Mouse (Mus musculus) midbrain, embryonic 14.5 days (tissue): Measurements from ENCODE around the gene Stard13. TPM values are rescaled to one million over a fixed set of nuclear protein-coding genes. Genes with fewer than 3 reads are reported as not detected.

ENCODE experiments used
- ATAC-seq: fragments of 200-750 bp; cut with Nextera tagmentation; 2 replicates; pipeline ENCODE4 v1.8.0; 2017; ENCODE audit warnings: moderate number of reproducible peaks, moderate library complexity; ENCODE audit not compliant: low FRiP score, low TSS enrichment
- DNase-seq: peaks from one replicate; pipeline ENCODE4 v3.0.0-alpha.2; 2015
- H3K27ac ChIP-seq: fragments of 300-500 bp; sonication (generic); replicated peaks from 2 replicates; pipeline ENCODE4 v1.5.1; 2014; ENCODE audit warnings: mild to moderate bottlenecking, low read depth, low read length, moderate library complexity
- H3K27me3 ChIP-seq: fragments of 300-500 bp; sonication (generic); 2 replicates; pipeline ENCODE4 v1.6.1; 2014; ENCODE audit warnings: low read length, control low read depth, mixed read lengths; ENCODE audit not compliant: control insufficient read depth, insufficient read depth
- H3K36me3 ChIP-seq: fragments of 300-500 bp; sonication (generic); 2 replicates; pipeline ENCODE4 v1.6.1; 2014; ENCODE audit warnings: low read length, control low read depth; ENCODE audit not compliant: control insufficient read depth, insufficient read depth
- H3K4me1 ChIP-seq: fragments of 300-500 bp; sonication (generic); 2 replicates; pipeline ENCODE4 v1.6.1; 2014; ENCODE audit warnings: mild to moderate bottlenecking, antibody characterized with exemption, low read length, control low read depth; ENCODE audit not compliant: control insufficient read depth, insufficient read depth
- H3K4me2 ChIP-seq: fragments of 300-500 bp; sonication (generic); 2 replicates; pipeline ENCODE4 v1.6.1; 2014; ENCODE audit warnings: mild to moderate bottlenecking, low read length, moderate library complexity
- H3K4me3 ChIP-seq: fragments of 300-500 bp; sonication (generic); replicated peaks from 2 replicates; pipeline ENCODE4 v1.5.1; 2014; ENCODE audit warnings: low read depth, low read length
- H3K9ac ChIP-seq: fragments of 300-500 bp; sonication (generic); replicated peaks from 2 replicates; pipeline ENCODE4 v1.6.1; 2014; ENCODE audit warnings: mild to moderate bottlenecking, low read length, moderate library complexity
- H3K9me3 ChIP-seq: fragments of 300-500 bp; sonication (generic); 2 replicates; pipeline ENCODE4 v1.6.1; 2016; ENCODE audit warnings: low read length, control low read depth, mixed read lengths; ENCODE audit not compliant: control insufficient read depth
- WGBS: fragments of 180-500 bp; shearing (Covaris S2); extraction: QIAGEN DNeasy Blood & Tissue Kit; methylation state at CpG from one replicate; pipeline ENCODE4 v1.1.7; 2014; 5-methylcytosine and 5-hydroxymethylcytosine counted together
- polyA plus RNA-seq: library from polyadenylated mRNA; unstranded; fragments of >200 nt; fragmentation: Nextera tagmentation; extraction: Ambion mirVana; gene quantifications from 2 replicates; pipeline ENCODE4 v1.2.1, GENCODE M21; 2014

Gene Stard13
- polyA plus RNA-seq, 1 experiment from 2014 or later, result 2.8 TPM

DNA sequence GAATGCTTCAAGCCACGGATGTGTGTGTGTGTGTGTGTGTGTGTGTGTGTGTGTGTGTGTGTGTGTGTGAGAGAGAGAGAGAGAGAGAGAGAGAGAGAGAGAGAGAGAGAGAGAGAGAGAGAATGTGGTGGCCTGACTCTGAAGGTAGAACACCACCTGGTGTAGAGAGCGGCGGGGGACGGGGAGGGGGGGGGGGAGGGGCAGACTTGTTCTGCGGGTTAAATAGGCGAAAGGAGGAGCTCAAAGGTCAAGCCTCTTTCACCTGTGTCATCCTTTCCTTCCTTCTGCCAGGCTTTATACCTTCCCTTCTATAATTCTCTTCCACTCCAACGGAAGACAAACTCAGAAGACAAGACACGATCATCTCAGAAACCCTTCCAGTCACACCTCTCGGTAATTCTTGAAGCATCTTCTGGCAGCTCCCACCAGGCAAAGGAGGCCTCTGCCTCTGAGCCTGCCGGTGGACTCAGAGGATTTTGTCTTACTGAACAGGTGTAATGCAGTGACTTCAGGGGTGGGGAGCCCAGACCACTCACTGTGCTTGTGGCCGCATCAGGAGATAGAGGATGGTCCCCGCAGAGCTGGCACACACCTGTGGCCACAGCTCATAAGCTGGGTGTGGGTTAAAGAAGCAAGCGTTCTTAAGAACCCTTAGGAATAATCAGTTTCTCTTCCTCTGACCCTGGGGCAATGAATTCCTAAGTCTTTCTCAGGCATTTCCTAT lies 898 bp downstream of the Stard13 start:
- Histone ChIP-seq H3K4me3 (peak overlapping the region; percentile 40), H3K4me2 (peak overlapping the region; percentile 93), H3K9ac (no peak overlapping the region), H3K4me1 (no peaks in the 10 kb centered on the region), H3K27me3 (peaks cover 10% of the 10 kb centered on the region; the same call in 1 of the 2 replicates), H3K36me3 (no peaks in the 10 kb centered on the region), H3K9me3 (no peaks in the 10 kb centered on the region), H3K27ac (no peak overlapping the region)
- WGBS, result 29% methylated on average over 10 of the region's 13 CpGs
- ATAC-seq (no peak), DNase-seq (no peak)

DNA sequence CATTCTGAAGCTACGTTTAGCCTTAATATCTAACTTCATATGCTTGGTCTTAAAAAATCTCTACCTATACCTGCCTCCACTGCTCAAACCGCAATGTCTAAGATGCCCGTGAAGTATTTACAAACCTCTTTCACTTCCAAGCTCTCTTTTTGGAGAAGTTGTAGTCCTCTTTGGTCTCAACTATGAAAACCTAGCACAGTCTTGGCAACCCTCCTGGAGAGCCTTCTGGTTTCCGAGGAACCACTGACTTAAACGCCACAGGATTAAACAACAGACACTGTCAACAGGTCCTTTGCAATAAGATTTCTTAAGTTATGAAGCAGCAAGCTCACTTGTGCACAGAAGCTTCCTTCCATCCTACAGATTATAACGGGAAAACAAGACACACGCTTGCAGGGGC lies 1.8 kb downstream of the Stard13 start:
- no peak overlapping the region for H3K4me2 ChIP-seq
- H3K4me1 ChIP-seq, result no peaks in the 10 kb centered on the region
- no peak overlapping the region for H3K4me3 ChIP-seq
- ATAC-seq, result no peak
- no peaks in the 10 kb centered on the region for H3K36me3 ChIP-seq
- H3K27me3 ChIP-seq, result peaks cover 10% of the 10 kb centered on the region; the same call in 1 of the 2 replicates
- WGBS, result 91% methylated on average over 7 of the region's 7 CpGs
- no peak overlapping the region for H3K27ac ChIP-seq
- no peak overlapping the region for H3K9ac ChIP-seq
- DNase-seq, result no peak
- no peaks in the 10 kb centered on the region for H3K9me3 ChIP-seq

DNA sequence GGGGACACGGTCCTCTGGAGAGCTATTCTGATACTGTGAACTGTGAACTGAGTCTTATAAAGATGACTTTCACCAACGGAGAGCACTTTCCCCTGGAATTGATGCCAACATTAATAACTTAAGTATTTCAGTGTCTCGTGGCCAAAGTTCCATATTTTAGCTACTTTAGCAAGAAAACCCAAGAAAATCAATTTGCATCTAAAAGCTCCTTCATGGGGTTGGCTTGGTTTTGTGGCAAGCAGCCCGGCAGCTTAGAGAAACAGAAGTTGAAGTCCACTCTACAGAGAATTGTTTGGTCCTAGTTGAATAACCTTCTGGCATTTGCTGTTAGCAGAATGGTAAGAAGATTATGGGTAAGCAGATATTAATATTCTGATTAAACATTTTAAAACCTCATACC lies 2.2 kb downstream of the Stard13 start:
- 80% methylated on average over 4 of the region's 4 CpGs for WGBS
- peaks cover 10% of the 10 kb centered on the region; the same call in 1 of the 2 replicates for H3K27me3 ChIP-seq
- H3K36me3 ChIP-seq, result no peaks in the 10 kb centered on the region
- DNase-seq, result no peak
- ATAC-seq, result no peak
- H3K27ac ChIP-seq, result no peak overlapping the region
- no peak overlapping the region for H3K9ac ChIP-seq
- no peak overlapping the region for H3K4me3 ChIP-seq
- no peaks in the 10 kb centered on the region for H3K4me1 ChIP-seq
- H3K9me3 ChIP-seq, result no peaks in the 10 kb centered on the region
- H3K4me2 ChIP-seq, result no peak overlapping the region

DNA sequence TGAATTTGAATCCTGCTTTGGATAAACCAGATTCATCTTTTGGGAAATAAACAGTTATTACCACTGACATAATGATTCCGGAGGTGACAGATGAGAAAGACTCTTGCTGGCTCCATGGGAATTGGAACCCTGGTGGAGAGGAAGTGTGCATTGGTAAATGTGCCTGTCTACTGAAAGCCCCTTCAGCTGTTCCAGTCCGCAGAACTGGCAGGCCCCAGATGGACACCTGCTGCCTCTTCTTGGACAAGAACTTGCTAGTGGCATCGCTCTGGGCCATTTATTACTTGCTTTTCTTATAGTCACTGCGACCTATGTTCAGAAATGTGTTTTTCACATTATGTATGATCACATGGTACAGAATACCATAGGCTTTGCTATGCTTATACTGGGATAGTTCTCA lies 3.2 kb downstream of the Stard13 start:
- H3K4me2 ChIP-seq, result no peak overlapping the region
- H3K9ac ChIP-seq, result no peak overlapping the region
- H3K4me1 ChIP-seq, result no peaks in the 10 kb centered on the region
- H3K4me3 ChIP-seq, result no peak overlapping the region
- no peaks in the 10 kb centered on the region for H3K36me3 ChIP-seq
- H3K27me3 ChIP-seq, result peaks cover 10% of the 10 kb centered on the region; the same call in 1 of the 2 replicates
- no peak for ATAC-seq
- no peaks in the 10 kb centered on the region for H3K9me3 ChIP-seq
- no peak for DNase-seq
- WGBS, result 91% methylated on average over 4 of the region's 4 CpGs
- H3K27ac ChIP-seq, result no peak overlapping the region

DNA sequence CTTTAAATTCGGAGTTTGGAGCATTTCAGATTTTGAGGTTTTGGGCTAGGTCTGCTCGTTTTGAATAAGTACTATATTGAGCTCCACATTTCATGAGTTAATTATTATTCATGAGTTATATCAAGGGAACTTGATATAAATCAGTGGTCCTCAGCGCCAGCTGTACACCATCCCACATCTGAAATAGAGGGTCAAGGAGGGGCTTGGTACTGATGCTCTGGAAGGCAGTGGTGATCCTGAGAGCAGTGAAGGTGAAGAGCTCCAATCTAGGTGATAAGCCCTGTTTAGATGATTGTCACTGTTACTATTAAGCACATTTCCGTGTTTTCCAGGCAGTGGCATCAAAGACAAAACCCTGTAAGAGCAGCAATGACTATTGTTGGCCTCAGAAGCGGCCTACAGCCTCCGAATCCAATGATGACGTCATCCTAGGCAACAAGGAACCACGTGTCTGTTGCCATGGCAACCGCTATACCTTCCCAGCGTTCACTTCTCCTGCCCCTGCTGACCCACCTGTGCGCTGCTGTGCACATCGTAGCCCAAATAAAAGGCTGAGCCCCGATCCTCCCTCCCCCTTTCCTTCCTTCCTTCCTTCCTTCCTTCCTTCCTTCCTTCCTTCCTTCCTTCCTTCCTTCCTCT lies 5.2 kb downstream of the Stard13 start:
- no peak for ATAC-seq
- no peak overlapping the region for H3K4me3 ChIP-seq
- 64% methylated on average over 13 of the region's 13 CpGs for WGBS
- H3K4me1 ChIP-seq, result no peaks in the 10 kb centered on the region
- no peaks in the 10 kb centered on the region for H3K36me3 ChIP-seq
- no peaks in the 10 kb centered on the region for H3K9me3 ChIP-seq
- peaks cover 8% of the 10 kb centered on the region; the same call in 1 of the 2 replicates for H3K27me3 ChIP-seq
- no peak overlapping the region for H3K9ac ChIP-seq
- H3K4me2 ChIP-seq, result no peak overlapping the region
- peak; percentile 66 for DNase-seq
- H3K27ac ChIP-seq, result no peak overlapping the region

DNA sequence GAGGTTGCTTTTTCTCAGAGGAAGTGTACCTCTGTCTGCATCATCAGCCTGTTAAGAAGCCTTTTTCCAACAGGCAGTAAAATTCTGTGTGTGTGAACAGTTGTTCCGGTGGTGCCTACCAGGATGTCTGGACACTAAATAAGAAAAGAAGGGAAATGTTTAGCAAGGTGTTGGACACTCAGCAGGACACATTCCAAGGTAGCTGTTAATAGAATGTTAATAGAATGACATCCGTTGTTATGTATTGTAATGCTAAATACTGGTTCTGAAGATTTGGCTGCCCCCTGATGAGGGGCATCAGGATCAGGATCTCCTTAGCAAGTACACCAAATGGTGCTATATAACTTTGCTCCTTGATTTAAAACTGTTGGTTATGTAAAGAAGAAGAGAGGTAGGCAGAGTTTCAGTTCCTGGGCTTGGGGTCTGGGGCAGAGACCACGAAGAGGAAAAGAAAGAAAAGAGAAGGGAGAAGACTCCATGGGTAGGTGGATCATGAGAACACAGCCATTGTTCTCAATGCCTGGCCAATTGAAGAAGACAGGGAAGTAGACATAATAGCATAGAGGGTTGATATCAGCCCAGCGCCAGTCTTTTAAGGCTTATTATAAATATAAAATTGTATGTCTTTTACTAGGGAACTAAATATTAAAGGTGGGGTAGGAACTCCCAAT lies 9.8 kb downstream of the Stard13 start:
- H3K4me2 ChIP-seq, result no peak overlapping the region
- no peak for DNase-seq
- ATAC-seq, result no peak
- no peaks in the 10 kb centered on the region for H3K9me3 ChIP-seq
- no peaks in the 10 kb centered on the region for H3K27me3 ChIP-seq
- no peaks in the 10 kb centered on the region for H3K36me3 ChIP-seq
- no peak overlapping the region for H3K27ac ChIP-seq
- 64% methylated on average over 4 of the region's 4 CpGs for WGBS
- H3K4me3 ChIP-seq, result no peak overlapping the region
- no peak overlapping the region for H3K9ac ChIP-seq
- no peaks in the 10 kb centered on the region for H3K4me1 ChIP-seq

DNA sequence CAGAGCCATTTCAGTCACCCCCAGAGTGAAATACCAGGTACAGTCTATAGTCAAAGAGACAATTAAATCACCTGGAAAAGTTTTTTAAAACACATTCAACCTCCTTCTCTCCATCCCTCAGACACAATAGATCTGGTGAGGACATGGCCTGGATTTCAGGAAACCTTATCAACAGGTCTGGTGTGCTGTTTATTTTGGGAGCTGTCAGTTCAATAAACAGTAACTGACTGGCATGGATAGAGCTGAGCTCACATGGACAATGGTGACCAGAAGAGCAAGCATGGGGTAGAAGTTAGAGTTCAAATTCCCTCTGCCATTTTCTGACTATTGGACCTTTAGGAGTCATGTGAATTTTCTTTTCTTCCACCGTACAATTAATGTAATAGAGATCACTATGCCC lies 10.8 kb downstream of the Stard13 start:
- DNase-seq, result no peak
- Histone ChIP-seq H3K27ac (no peak overlapping the region), H3K9me3 (no peaks in the 10 kb centered on the region), H3K4me3 (no peak overlapping the region), H3K27me3 (no peaks in the 10 kb centered on the region), H3K36me3 (no peaks in the 10 kb centered on the region), H3K4me2 (no peak overlapping the region), H3K9ac (no peak overlapping the region), H3K4me1 (no peaks in the 10 kb centered on the region)
- no peak for ATAC-seq
- WGBS, result 90% methylated on average over 1 of the region's 1 CpGs

DNA sequence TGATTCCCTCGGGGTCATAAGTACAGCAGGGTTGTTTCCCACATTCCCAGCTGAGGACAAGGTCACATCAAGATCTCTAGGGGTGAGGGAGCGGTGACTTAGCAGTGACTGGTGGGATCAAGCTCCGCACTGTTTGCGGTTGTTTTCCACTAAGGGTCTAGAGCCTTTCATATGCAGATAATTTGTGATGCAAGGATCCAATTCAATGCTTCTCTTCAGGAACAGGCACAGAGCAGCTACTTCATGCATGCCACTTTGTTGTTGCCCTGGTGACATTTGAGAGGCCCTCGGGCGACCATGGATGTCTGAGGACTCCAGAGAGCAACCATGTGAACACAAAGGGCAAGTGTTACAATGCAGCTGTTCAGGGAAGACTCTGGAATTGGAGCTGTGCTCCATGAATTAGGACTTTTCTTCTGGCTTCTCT lies 14.9 kb downstream of the Stard13 start:
- DNase-seq (peak; percentile 46), ATAC-seq (no peak)
- Histone ChIP-seq H3K27ac (no peak overlapping the region), H3K36me3 (no peaks in the 10 kb centered on the region), H3K4me3 (no peak overlapping the region), H3K4me1 (no peaks in the 10 kb centered on the region), H3K9me3 (no peaks in the 10 kb centered on the region), H3K27me3 (no peaks in the 10 kb centered on the region), H3K4me2 (no peak overlapping the region), H3K9ac (no peak overlapping the region)
- 10% methylated on average over 6 of the region's 6 CpGs for WGBS
